Mouse (Mus musculus) E14TG2a.4 (cell line): ENCODE data around the gene Ranbp2.

ENCODE experiments used
- CTCF ChIP-seq: conservative IDR thresholded peaks from 2 replicates; pipeline ENCODE4 v1.5.1; 2014; ENCODE audit warnings: low read length
- NANOG ChIP-seq: IDR thresholded peaks from 2 replicates; pipeline ENCODE4 v1.6.1; 2014; ENCODE audit warnings: borderline replicate concordance, low read length, mixed read lengths
- POU5F1 ChIP-seq: IDR thresholded peaks from 2 replicates; pipeline ENCODE4 v1.6.1; 2014; ENCODE audit warnings: low read length, borderline replicate concordance

GRCm38 (mm10) chr10:58529358-58529757 lies 82.6 kb downstream of the Ranbp2 start:
- TF ChIP-seq POU5F1: no peak
- TF ChIP-seq CTCF: no peak
- TF ChIP-seq NANOG: no peak
